Comparison of ENCODE assay signal across 11 mouse cellular contexts in the genomic region with DNA sequence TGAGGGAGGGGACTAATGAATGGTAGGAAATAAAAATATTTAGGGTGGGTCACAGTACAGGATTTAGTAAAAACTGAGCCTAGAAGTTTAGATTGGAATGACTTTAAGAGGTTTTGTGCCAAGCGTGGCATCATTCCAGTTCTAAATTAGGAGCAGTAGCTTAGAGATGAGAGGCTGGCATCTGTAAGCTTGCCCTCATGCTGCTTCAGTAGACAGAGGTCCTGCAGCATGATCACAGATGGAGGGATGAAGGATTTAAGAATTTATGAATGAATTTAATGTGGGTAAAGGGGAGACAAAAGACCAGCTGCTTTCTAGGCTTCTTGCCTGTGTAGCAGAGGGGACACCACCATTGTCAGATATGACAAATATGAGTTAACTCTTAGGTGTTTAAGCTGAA. TPM values are rescaled to one million over a fixed set of nuclear protein-coding genes. Genes with fewer than 3 reads are reported as not detected.
DNase-seq lines count a peak whose midpoint lies in the region; TF ChIP-seq lines count a peak whose summit lies in the region.
"Had no signal": no experiment of that assay in that cellular context is flagged by ENCODE, and none has a peak within 500 bp of the region (broad histone marks: within the 10 kb centered on the region; RNA-seq: fewer than 3 reads in every experiment).

No protein-coding gene starts in this region.

- no peak for TF ChIP-seq CTCF in lung, adult 2 months (IDR thresholded peaks at IDR 0.05; ENCODE audit: insufficient read depth, low read length)

- H3K27ac ChIP-seq in heart, embryonic 10.5 days = no peak overlapping the region
- H3K27ac ChIP-seq: kidney, embryonic 15.5 days; liver, embryonic 15.5 days; midbrain, embryonic 10.5 days had no signal

- H3K27me3 ChIP-seq in heart, embryonic 10.5 days (ENCODE audit: insufficient read depth, poor library complexity, severe bottlenecking) = no peaks in the 10 kb centered on the region
- H3K27me3 ChIP-seq: kidney, embryonic 15.5 days; liver, embryonic 15.5 days had no signal

- no peak overlapping the region for H3K4me3 ChIP-seq in heart, embryonic 10.5 days
- H3K4me3 ChIP-seq in lung, adult 2 months (replicated peaks; ENCODE audit: extremely low read depth, low read depth, low read length) = no peak overlapping the region
- H3K4me3 ChIP-seq: kidney, embryonic 15.5 days; liver, embryonic 15.5 days; midbrain, embryonic 10.5 days had no signal

- H3K4me1 ChIP-seq in heart, embryonic 10.5 days = peaks cover 22% of the 10 kb centered on the region; the same call in 1 of the 2 replicates
- H3K4me1 ChIP-seq in lung, adult 2 months (ENCODE audit: control insufficient read depth, insufficient read depth, low read length) = peaks cover 13% of the 10 kb centered on the region
- H3K4me1 ChIP-seq: kidney, embryonic 15.5 days had no signal

- H3K9me3 ChIP-seq in heart, embryonic 10.5 days = no peaks in the 10 kb centered on the region
- H3K9me3 ChIP-seq: kidney, embryonic 15.5 days; liver, embryonic 15.5 days; midbrain, embryonic 10.5 days had no signal

- DNase-seq in heart, adult 8-10 months (ENCODE audit: low spot score) = peak; percentile 35
- DNase-seq in heart, embryonic 10.5 days (ENCODE audit: low spot score) = no peak
- peak; percentile 26 for DNase-seq in retina, postnatal 1 day
- DNase-seq in retina, embryonic 14.5 days (ENCODE audit: low spot score) = no peak
- DNase-seq in cerebellum, adult 9-11 months = peak; percentile 38
- DNase-seq in ovary, postnatal 10 days (ENCODE audit: low spot score) = no peak
- no peak for DNase-seq in lung, adult 2 months

- no peak for TF ChIP-seq POLR2A in lung, adult 2 months (IDR thresholded peaks at IDR 0.05; ENCODE audit: borderline replicate concordance, extremely low read depth, low read depth, low read length)

- no peaks in the 10 kb centered on the region for H3K36me3 ChIP-seq in heart, embryonic 10.5 days
- H3K36me3 ChIP-seq: kidney, embryonic 15.5 days; liver, embryonic 15.5 days; midbrain, embryonic 10.5 days had no signal

- WGBS in heart, embryonic 10.5 days = 74% methylated on average over 1 of the region's 1 CpGs
- 38% methylated on average over 1 of the region's 1 CpGs for WGBS in lung, adult 2 months

RNA-seq across cellular contexts. Expression of gene Stk38l, which starts 14.1 kb away (rescaled TPM):
- 10 to 100 TPM; 12.6 to 13.9 (median 13.2) TPM for total RNA-seq in heart, adult 8-10 months (2022)
- 31.7 and 40.6 TPM in 2 replicates for polyA plus RNA-seq in heart, embryonic 10.5 days (2016; fragmentation: Nextera tagmentation; extraction: Ambion mirVana)
- polyA plus RNA-seq in lung, adult 2 months (2012; rRNA removed) = 2.8 and 5.3 TPM in 2 replicates

RNA-seq across cellular contexts. Expression of gene Arntl2, which starts 57.0 kb away (rescaled TPM):
- 1 to 10 TPM in 3 of 4 experiments, under 1 TPM in 1; 0.55 to 1.7 (median 1.5) TPM for total RNA-seq in heart, adult 8-10 months (2022)
- 2.7 and 3.6 TPM in 2 replicates for polyA plus RNA-seq in heart, embryonic 10.5 days (2016; fragmentation: Nextera tagmentation; extraction: Ambion mirVana)
- polyA plus RNA-seq in lung, adult 2 months (2012; rRNA removed) = 1.8 and 3.1 TPM in 2 replicates
- total RNA-seq: hematopoietic stem cell, adult 5-6 weeks had no signal

Comparison
In these comparisons a context has a peak if more than half of its experiments do, and no peak if none do; other contexts are left out.
1. DNase-seq: peak in heart, adult 8-10 months (single experiment), retina, postnatal 1 day (single experiment) and cerebellum, adult 9-11 months (single experiment); none in heart, embryonic 10.5 days (single experiment), retina, embryonic 14.5 days (single experiment), ovary, postnatal 10 days (single experiment) and lung, adult 2 months (single experiment).